Mouse (Mus musculus): ENCODE data around the gene Pibf1.

GRCm38 (mm10) chr14:99285486-99285885 lies 186.3 kb downstream of the Pibf1 start:
- TF ChIP-seq CTCF (IDR thresholded peaks at IDR 0.05; ENCODE audit: borderline replicate concordance, insufficient read depth, low read length) (no peak), POLR2A (IDR thresholded peaks at IDR 0.05; ENCODE audit: low read depth, low read length) (no peak)

Measured in embryonic fibroblast, embryonic 13.5 days (primary cell).